Mouse (Mus musculus): ENCODE measurements around the gene Aff2. TPM values are rescaled to one million over a fixed set of nuclear protein-coding genes. Genes with fewer than 3 reads are reported as not detected.

Aff2 gene
- total and polyA plus RNA-seq, 2 experiments from 2014 or later: 13.8 to 16.2 TPM

GRCm38 (mm10) chrX:69460896-69461295, 100.8 kb downstream of the Aff2 start:
- no peak for DNase-seq (ENCODE audit: low spot score)
- ATAC-seq (ENCODE audit: low FRiP score): no peak
- Histone ChIP-seq H3K9me3 (ENCODE audit: low read length) (no peaks in the 10 kb centered on the region), H3K4me1 (ENCODE audit: insufficient read depth, low read length) (no peaks in the 10 kb centered on the region), H3K27ac (ENCODE audit: low read depth, low read length) (no peak overlapping the region), H3K9ac (replicated peaks; ENCODE audit: low read length, poor library complexity, severe bottlenecking) (no peak overlapping the region), H3K4me3 (ENCODE audit: low read depth, low read length) (no peak overlapping the region), H3K4me2 (ENCODE audit: low read depth, low read length, poor library complexity, severe bottlenecking) (no peak overlapping the region), H3K27me3 (ENCODE audit: insufficient read depth, low read length) (no peaks in the 10 kb centered on the region), H3K36me3 (ENCODE audit: insufficient read depth, low read length) (no peaks in the 10 kb centered on the region)
- TF ChIP-seq CTCF (IDR thresholded peaks at IDR 0.05): no peak
- WGBS: 73% methylated on average over 2 of the region's 2 CpGs

GRCm38 (mm10) chrX:69502061-69502460, 142.0 kb downstream of the Aff2 start:
- 39% methylated on average over 3 of the region's 3 CpGs for WGBS
- DNase-seq (ENCODE audit: low spot score) (peak; percentile 12), ATAC-seq (ENCODE audit: low FRiP score) (no peak)
- Histone ChIP-seq H3K4me1 (ENCODE audit: insufficient read depth, low read length) (no peaks in the 10 kb centered on the region), H3K36me3 (ENCODE audit: insufficient read depth, low read length) (no peaks in the 10 kb centered on the region), H3K4me3 (ENCODE audit: low read depth, low read length) (no peak overlapping the region), H3K9ac (replicated peaks; ENCODE audit: low read length, poor library complexity, severe bottlenecking) (no peak overlapping the region), H3K27me3 (ENCODE audit: insufficient read depth, low read length) (no peaks in the 10 kb centered on the region), H3K4me2 (ENCODE audit: low read depth, low read length, poor library complexity, severe bottlenecking) (no peak overlapping the region), H3K9me3 (ENCODE audit: low read length) (no peaks in the 10 kb centered on the region), H3K27ac (ENCODE audit: low read depth, low read length) (no peak overlapping the region)
- no peak for TF ChIP-seq CTCF (IDR thresholded peaks at IDR 0.05)

- DNase-seq (ENCODE audit: low spot score): no peak
- ATAC-seq (ENCODE audit: low FRiP score): no peak
- no peak overlapping the region for H3K9ac ChIP-seq (replicated peaks; ENCODE audit: low read length, poor library complexity, severe bottlenecking)
- WGBS: 46% methylated on average over 6 of the region's 6 CpGs
- no peak overlapping the region for H3K27ac ChIP-seq (ENCODE audit: low read depth, low read length)
- no peaks in the 10 kb centered on the region for H3K4me1 ChIP-seq (ENCODE audit: insufficient read depth, low read length)
- H3K4me3 ChIP-seq (ENCODE audit: low read depth, low read length): no peak overlapping the region
- no peaks in the 10 kb centered on the region for H3K36me3 ChIP-seq (ENCODE audit: insufficient read depth, low read length)
- no peaks in the 10 kb centered on the region for H3K27me3 ChIP-seq (ENCODE audit: insufficient read depth, low read length)
- no peaks in the 10 kb centered on the region for H3K9me3 ChIP-seq (ENCODE audit: low read length)
- TF ChIP-seq CTCF (IDR thresholded peaks at IDR 0.05): no peak
- no peak overlapping the region for H3K4me2 ChIP-seq (ENCODE audit: low read depth, low read length, poor library complexity, severe bottlenecking)
Measured at GRCm38 (mm10) chrX:69518040-69518575, 158.0 kb downstream of the Aff2 start.

DNA sequence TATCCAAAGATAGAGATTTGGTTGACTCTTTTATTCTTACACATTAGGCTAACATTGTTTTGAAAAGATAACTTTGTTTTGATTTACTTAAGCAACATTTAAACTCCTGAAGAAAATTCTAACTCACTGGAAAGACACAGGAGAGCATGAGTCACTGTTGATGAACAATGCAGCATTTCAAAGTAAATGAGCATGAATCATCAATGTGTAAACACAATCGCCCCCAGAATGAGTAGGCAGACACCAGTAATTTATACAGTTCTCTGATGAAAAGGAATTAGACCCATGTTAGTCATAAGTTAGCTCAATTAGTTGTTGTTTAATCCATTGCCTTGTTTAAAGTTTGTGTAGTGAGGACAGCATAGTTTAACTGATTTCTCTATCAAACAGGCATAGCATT, 180.7 kb downstream of the Aff2 start:
- Histone ChIP-seq H3K36me3 (ENCODE audit: insufficient read depth, low read length) (no peaks in the 10 kb centered on the region), H3K4me3 (ENCODE audit: low read depth, low read length) (no peak overlapping the region), H3K9ac (replicated peaks; ENCODE audit: low read length, poor library complexity, severe bottlenecking) (no peak overlapping the region), H3K9me3 (ENCODE audit: low read length) (no peaks in the 10 kb centered on the region), H3K4me1 (ENCODE audit: insufficient read depth, low read length) (no peaks in the 10 kb centered on the region), H3K4me2 (ENCODE audit: low read depth, low read length, poor library complexity, severe bottlenecking) (no peak overlapping the region), H3K27ac (ENCODE audit: low read depth, low read length) (no peak overlapping the region), H3K27me3 (ENCODE audit: insufficient read depth, low read length) (no peaks in the 10 kb centered on the region)
- 61% methylated on average over 1 of the region's 1 CpGs for WGBS
- DNase-seq (ENCODE audit: low spot score) (no peak), ATAC-seq (ENCODE audit: low FRiP score) (no peak)
- TF ChIP-seq CTCF (IDR thresholded peaks at IDR 0.05): no peak

DNA sequence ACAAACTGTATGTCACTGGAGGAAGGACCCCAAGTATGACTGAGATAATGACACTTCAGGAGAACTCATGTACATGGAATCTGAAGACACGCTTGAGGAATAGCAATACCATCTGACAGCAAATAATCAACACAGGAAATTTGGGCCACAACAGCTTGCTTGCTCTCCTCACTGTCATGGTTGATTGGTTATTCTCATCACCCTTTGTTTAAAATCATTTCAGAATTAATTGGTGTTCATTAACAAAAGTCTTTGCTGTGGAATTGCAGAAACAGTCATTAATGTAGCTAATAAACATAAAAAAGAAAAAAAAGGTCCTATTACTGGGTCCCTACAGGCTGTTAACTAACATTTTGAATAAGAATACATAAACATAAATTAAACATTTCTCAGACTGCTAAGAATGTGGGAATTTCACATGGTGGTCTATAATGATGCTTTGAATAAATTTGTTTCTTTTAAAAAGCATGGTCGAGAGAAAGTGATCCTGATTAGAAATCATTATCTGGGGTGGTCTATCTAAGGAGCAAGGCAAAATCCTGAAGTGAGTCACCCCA, 219.9 kb downstream of the Aff2 start:
- H3K9ac ChIP-seq (replicated peaks; ENCODE audit: low read length, poor library complexity, severe bottlenecking): no peak overlapping the region
- no peaks in the 10 kb centered on the region for H3K36me3 ChIP-seq (ENCODE audit: insufficient read depth, low read length)
- H3K27ac ChIP-seq (ENCODE audit: low read depth, low read length): no peak overlapping the region
- H3K9me3 ChIP-seq (ENCODE audit: low read length): no peaks in the 10 kb centered on the region
- H3K4me2 ChIP-seq (ENCODE audit: low read depth, low read length, poor library complexity, severe bottlenecking): no peak overlapping the region
- H3K4me3 ChIP-seq (ENCODE audit: low read depth, low read length): no peak overlapping the region
- no peaks in the 10 kb centered on the region for H3K4me1 ChIP-seq (ENCODE audit: insufficient read depth, low read length)
- DNase-seq (ENCODE audit: low spot score) (peak; percentile 1), ATAC-seq (ENCODE audit: low FRiP score) (no peak)
- WGBS: 74% methylated on average over 2 of the region's 2 CpGs
- no peaks in the 10 kb centered on the region for H3K27me3 ChIP-seq (ENCODE audit: insufficient read depth, low read length)
- no peak for TF ChIP-seq CTCF (IDR thresholded peaks at IDR 0.05)

- Histone ChIP-seq H3K4me2 (ENCODE audit: low read depth, low read length, poor library complexity, severe bottlenecking) (no peak overlapping the region), H3K9ac (replicated peaks; ENCODE audit: low read length, poor library complexity, severe bottlenecking) (no peak overlapping the region), H3K4me1 (ENCODE audit: insufficient read depth, low read length) (no peaks in the 10 kb centered on the region), H3K27me3 (ENCODE audit: insufficient read depth, low read length) (no peaks in the 10 kb centered on the region), H3K4me3 (ENCODE audit: low read depth, low read length) (no peak overlapping the region), H3K9me3 (ENCODE audit: low read length) (no peaks in the 10 kb centered on the region), H3K36me3 (ENCODE audit: insufficient read depth, low read length) (no peaks in the 10 kb centered on the region), H3K27ac (ENCODE audit: low read depth, low read length) (no peak overlapping the region)
- no peak for TF ChIP-seq CTCF (IDR thresholded peaks at IDR 0.05)
- ATAC-seq (ENCODE audit: low FRiP score): no peak
- DNase-seq (ENCODE audit: low spot score): peak; percentile 63
Measured at GRCm38 (mm10) chrX:69608793-69609192, 248.7 kb downstream of the Aff2 start.

Data from midbrain, postnatal 0 days (tissue).